Mouse (Mus musculus) B cell, adult 67 days (primary cell): ENCODE data around the gene Il11ra1. TPM values are rescaled to one million over a fixed set of nuclear protein-coding genes. Genes with fewer than 3 reads are reported as not detected.

Experiments
- total RNA-seq, 2 experiments: library from RNA; stranded (reverse); gene quantifications; 4 replicates each; pipeline ENCODE4 v1.2.4; 2023

Il11ra1 gene
- total RNA-seq = 10 to 100 TPM; 12.5 to 32.1 TPM

DNA sequence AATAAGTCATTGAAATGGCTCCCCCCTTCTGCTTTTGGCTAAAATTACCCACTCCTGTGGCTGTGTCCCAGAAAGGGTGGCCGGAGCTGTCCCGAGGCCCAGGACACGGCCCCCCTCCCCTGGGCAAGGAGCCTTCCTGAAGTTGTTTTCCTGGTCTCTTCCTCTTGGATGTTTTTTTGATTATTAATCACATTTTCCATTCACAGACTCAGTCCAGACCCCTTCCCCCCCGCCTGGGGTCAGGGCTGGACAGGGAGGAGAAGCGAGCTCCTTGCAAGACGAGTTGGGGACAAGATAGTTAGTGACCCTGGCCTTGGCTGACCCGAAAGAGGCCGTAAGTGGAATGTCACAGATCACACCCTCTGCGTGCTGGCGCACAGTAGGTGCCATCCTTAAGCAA, at the start of gene Il11ra1:
Il11ra1 (plus strand) TSS at position 207 of the 400 bp plus-strand sequence.

GRCm38 (mm10) chr4:41696930-41697841, 2.6 kb upstream of the Il11ra1 start, which contains the start of gene Cntfr:
Cntfr (minus strand) TSS chr4:41697089.

DNA sequence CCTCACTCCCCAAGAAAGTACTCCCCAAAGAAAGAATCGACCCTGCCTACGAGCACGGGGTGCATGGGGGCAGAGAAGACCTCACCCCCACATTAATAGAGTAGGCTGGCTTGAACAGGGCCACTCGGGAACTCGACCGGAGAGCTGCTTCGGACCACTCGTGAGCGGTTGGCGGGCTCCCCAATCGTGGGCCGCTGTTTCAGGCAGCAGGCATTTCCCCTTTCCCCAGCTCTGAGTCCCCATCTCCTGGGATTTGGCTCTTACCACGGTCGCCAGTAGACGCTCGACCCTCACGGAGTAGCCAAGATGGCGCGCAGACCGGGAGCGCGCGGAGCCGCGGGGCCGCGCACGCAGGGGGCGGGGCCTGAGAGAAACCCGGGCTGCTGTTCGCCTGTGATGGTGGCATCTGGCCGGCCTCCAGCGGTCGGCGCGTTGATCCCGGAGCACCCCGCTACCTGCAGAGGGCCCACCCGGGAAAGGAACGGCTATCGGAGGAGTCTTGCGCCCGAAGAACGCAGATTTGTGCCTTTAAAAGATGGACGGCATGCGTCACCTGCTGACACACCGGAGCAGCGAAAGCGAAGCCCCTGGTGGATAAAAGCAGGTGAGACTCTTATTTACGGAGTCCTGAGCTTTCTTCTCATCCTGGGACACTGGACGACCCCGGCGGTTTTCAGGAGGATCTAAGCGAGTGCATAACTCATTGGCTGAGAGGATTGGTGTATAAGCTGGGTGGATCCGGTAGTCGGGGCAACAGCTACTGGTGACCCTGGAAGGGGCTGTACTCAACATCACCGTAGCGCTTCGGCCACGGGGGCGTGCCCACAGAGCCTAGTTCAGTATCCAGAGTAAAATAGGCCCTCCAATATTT, 13.6 kb downstream of the Il11ra1 start, which contains the start of gene Rpp25l:
Rpp25l (minus strand) TSS at position 338 of the 871 bp plus-strand sequence.

DNA sequence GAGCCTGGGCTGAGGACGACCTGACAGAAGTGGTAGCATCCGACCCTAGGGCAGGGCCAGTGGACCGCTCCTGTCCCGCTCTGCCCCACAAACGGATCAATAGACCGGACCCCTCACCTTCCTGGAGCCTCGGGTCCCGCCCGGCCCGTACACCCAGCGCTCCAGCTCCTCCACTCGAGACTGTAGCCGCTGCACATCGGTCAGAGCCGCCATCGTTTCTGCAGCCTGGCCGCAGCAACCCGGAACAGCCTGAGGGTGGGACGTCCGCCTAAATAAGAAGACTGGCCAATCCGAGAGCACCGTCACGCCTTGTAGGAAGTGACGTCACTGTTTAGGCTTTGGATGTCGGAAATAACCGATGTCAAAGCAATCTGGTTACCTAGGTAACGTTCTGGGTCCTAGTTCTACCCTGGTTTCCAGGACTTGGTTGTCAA, 23.1 kb downstream of the Il11ra1 start, which contains the start of gene Dctn3:
Dctn3 (minus strand) TSS at position 253 of the 434 bp plus-strand sequence.

GRCm38 (mm10) chr4:41731052-41731765, 31.4 kb downstream of the Il11ra1 start, which contains the start of gene Arid3c:
Arid3c (minus strand) TSS chr4:41731142.

GRCm38 (mm10) chr4:41754797-41755337, 55.1 kb downstream of the Il11ra1 start, which contains the start of gene Galt:
Galt (plus strand) TSS chr4:41755228.

GRCm38 (mm10) chr4:41755338-41756305, 55.8 kb downstream of the Il11ra1 start, which contains the start of gene Sigmar1:
Sigmar1 (minus strand) TSS chr4:41756157.

GRCm38 (mm10) chr4:41774002-41774401, 74.2 kb downstream of the Il11ra1 start, which contains the start of gene Ccl27a:
Ccl27a (minus strand) TSS chr4:41774247.

Other genes with a start within 250 kb of the Il11ra1 start
- 1 to 10 TPM; 4.0 to 4.8 TPM for gene Kif24, start 235.1 kb upstream of the Il11ra1 start, total RNA-seq
- gene Nudt2, start 234.8 kb upstream of the Il11ra1 start, total RNA-seq = 1 to 10 TPM; 4.0 to 9.0 TPM
- not detected for gene AI464131, start 196.9 kb upstream of the Il11ra1 start, total RNA-seq
- under 1 TPM in 1 of 2 experiments, not detected in 1; 0.99 TPM for gene 1110017D15Rik, start 182.7 kb upstream of the Il11ra1 start, total RNA-seq
- gene Fam219a, start 130.5 kb upstream of the Il11ra1 start, total RNA-seq = 10 to 100 TPM; 12.2 to 12.6 TPM
- gene Dnaic1, start 130.2 kb upstream of the Il11ra1 start, total RNA-seq = not detected
- gene Enho, start 59.7 kb upstream of the Il11ra1 start, total RNA-seq = not detected
- gene Cntfr, start 2.9 kb upstream of the Il11ra1 start, total RNA-seq = not detected
- gene Rpp25l, start 13.5 kb downstream of the Il11ra1 start, total RNA-seq = 10 to 100 TPM; 29.2 to 38.9 TPM
- 10 to 100 TPM; 43.5 to 53.2 TPM for gene Dctn3, start 23.2 kb downstream of the Il11ra1 start, total RNA-seq
- not detected for gene Arid3c, start 31.2 kb downstream of the Il11ra1 start, total RNA-seq
- gene Galt, start 55.2 kb downstream of the Il11ra1 start, total RNA-seq = 10 to 100 TPM; 60.1 to 63.1 TPM
- 10 to 100 TPM; 19.9 to 23.4 TPM for gene Sigmar1, start 56.2 kb downstream of the Il11ra1 start, total RNA-seq
- 10 to 100 TPM; 12.8 to 13.9 TPM for gene Ccl27a, start 74.3 kb downstream of the Il11ra1 start, total RNA-seq
- gene Gm21541, start 203.6 kb downstream of the Il11ra1 start, total RNA-seq = not detected
- gene Gm20878, start 241.6 kb downstream of the Il11ra1 start, total RNA-seq = 1 to 10 TPM; 1.8 to 4.2 TPM